Mouse (Mus musculus): ENCODE data around the gene Pprc1.

GRCm38 (mm10) chr19:46041299-46041932 is 3.3 kb upstream of the Pprc1 start:
- TF ChIP-seq CTCF (IDR thresholded peaks at IDR 0.05; ENCODE audit: control insufficient read depth, insufficient read depth, low read length) (no peak), POLR2A (IDR thresholded peaks at IDR 0.05; ENCODE audit: borderline replicate concordance, control insufficient read depth, low read depth, low read length) (no peak)
